Mouse (Mus musculus) CH12.LX (cell line): Measurements from ENCODE around the gene Slc25a20. TPM values are rescaled to one million over a fixed set of nuclear protein-coding genes. Genes with fewer than 3 reads are reported as not detected.

Experiments
- DNase-seq: peaks from one replicate; pipeline ENCODE4 v3.0.0-alpha.2; 2013; ENCODE audit errors: extremely low read depth
- H3K27ac ChIP-seq: 2 replicates; pipeline ENCODE4 v1.5.1; 2012; ENCODE audit warnings: low read depth, mild to moderate bottlenecking, control low read depth, moderate library complexity; ENCODE audit not compliant: insufficient read depth
- H3K27me3 ChIP-seq: replicated peaks from 2 replicates; pipeline ENCODE3; 2012; ENCODE audit warnings: inconsistent platforms
- H3K36me3 ChIP-seq, 2 experiments: replicated peaks in 1 of 2; 2 replicates each; pipeline versions ENCODE3 to v1.6.1; 2012; ENCODE audit warnings: inconsistent platforms in 1 of 2, low read length in 1 of 2, mild to moderate bottlenecking in 1 of 2, mixed read lengths in 1 of 2, moderate library complexity in 1 of 2; ENCODE audit not compliant: control insufficient read depth in 1 of 2, insufficient read depth in 1 of 2
- H3K4me1 ChIP-seq, 2 experiments: 2 replicates each; pipeline ENCODE4 v1.6.1; 2012; ENCODE audit warnings: inconsistent platforms in 1 of 2, moderate library complexity in 1 of 2; ENCODE audit not compliant: insufficient read depth in 2 of 2, control insufficient read depth in 1 of 2
- H3K4me2 ChIP-seq: 2 replicates; pipeline ENCODE4 v1.6.1; 2012; ENCODE audit warnings: low read depth, mild to moderate bottlenecking, control low read depth; ENCODE audit not compliant: poor library complexity, insufficient read depth, severe bottlenecking
- H3K4me3 ChIP-seq, 3 experiments: fragments of 150-350 bp in 1 of 3; sonication (generic) in 1 of 3; replicated peaks in 1 of 3; 2 replicates each; pipeline versions ENCODE3 to v1.5.1; 2011 to 2012; ENCODE audit warnings: low read depth in 2 of 3, low read length in 2 of 3, mild to moderate bottlenecking in 2 of 3, moderate library complexity in 2 of 3, control low read depth in 1 of 3, improper control_type of control experiment in 1 of 3, inconsistent platforms in 1 of 3, mixed read lengths in 1 of 3; ENCODE audit not compliant: poor library complexity in 1 of 3
- H3K79me2 ChIP-seq: replicated peaks from 2 replicates; pipeline ENCODE4 v1.6.1; 2012; ENCODE audit warnings: mild to moderate bottlenecking, moderate library complexity; ENCODE audit not compliant: control insufficient read depth, poor library complexity, insufficient read depth, severe bottlenecking; ENCODE audit errors: extremely low read depth
- H3K9ac ChIP-seq: 2 replicates; pipeline ENCODE4 v1.6.1; 2012; ENCODE audit warnings: low read depth, mild to moderate bottlenecking, control low read depth, moderate library complexity; ENCODE audit not compliant: insufficient read depth
- H3K9me3 ChIP-seq: replicated peaks from 2 replicates; pipeline ENCODE3; 2012; ENCODE audit warnings: low read length, inconsistent platforms, mixed read lengths
- BHLHE40 ChIP-seq: IDR thresholded peaks from 2 replicates; pipeline ENCODE4 v1.6.1; 2011; ENCODE audit warnings: mild to moderate bottlenecking, low read depth, low read length, improper control_type of control experiment
- E2F4 ChIP-seq: IDR thresholded peaks from 2 replicates; pipeline ENCODE4 v1.6.1; 2011; ENCODE audit warnings: low read depth, low read length, improper control_type of control experiment; ENCODE audit not compliant: insufficient replicate concordance
- ELF1 ChIP-seq: IDR thresholded peaks from 2 replicates; pipeline ENCODE4 v1.6.1; 2014; ENCODE audit warnings: low read depth, mild to moderate bottlenecking, inconsistent platforms, low read length, improper control_type of control experiment
- GABPA ChIP-seq: IDR thresholded peaks from 2 replicates; pipeline ENCODE4 v1.6.1; 2012; ENCODE audit warnings: low read depth, low read length, improper control_type of control experiment, inconsistent platforms; ENCODE audit not compliant: insufficient replicate concordance
- JUN ChIP-seq: IDR thresholded peaks from 2 replicates; pipeline ENCODE4 v1.6.1; 2011; ENCODE audit warnings: low read depth, mild to moderate bottlenecking, low read length, improper control_type of control experiment, moderate library complexity; ENCODE audit not compliant: insufficient read depth
- MAZ ChIP-seq: IDR thresholded peaks from 2 replicates; pipeline ENCODE4 v1.6.1; 2012; ENCODE audit warnings: low read depth, mild to moderate bottlenecking, inconsistent platforms, low read length, improper control_type of control experiment, moderate library complexity
- MEF2A ChIP-seq: IDR thresholded peaks from 2 replicates; pipeline ENCODE4 v1.6.1; 2014; ENCODE audit warnings: low read depth, mild to moderate bottlenecking, inconsistent platforms, low read length, improper control_type of control experiment, borderline replicate concordance
- MYC ChIP-seq: IDR thresholded peaks from 2 replicates; pipeline ENCODE4 v1.6.1; 2011; ENCODE audit warnings: low read depth, mild to moderate bottlenecking, improper control_type of control experiment, low read length
- POLR2A ChIP-seq: IDR thresholded peaks from 2 replicates; pipeline ENCODE4 v1.6.1; 2011; ENCODE audit warnings: low read depth, mild to moderate bottlenecking, improper control_type of control experiment, low read length
- POLR2AphosphoS2 ChIP-seq: IDR thresholded peaks from 2 replicates; pipeline ENCODE4 v1.6.1; 2011; ENCODE audit warnings: low read depth, low read length, improper control_type of control experiment
- RAD21 ChIP-seq: IDR thresholded peaks from 2 replicates; pipeline ENCODE4 v1.6.1; 2011; ENCODE audit warnings: low read depth, mild to moderate bottlenecking, low read length, improper control_type of control experiment, moderate library complexity
- SIN3A ChIP-seq: IDR thresholded peaks from 2 replicates; pipeline ENCODE4 v1.6.1; 2012; ENCODE audit warnings: low read length, improper control_type of control experiment, inconsistent platforms
- SMC3 ChIP-seq: IDR thresholded peaks from 2 replicates; pipeline ENCODE4 v1.6.1; 2011; ENCODE audit warnings: low read depth, low read length, improper control_type of control experiment
- TBP ChIP-seq: conservative IDR thresholded peaks from 2 replicates; pipeline ENCODE4 v1.6.1; 2011; ENCODE audit warnings: low read depth, low read length, improper control_type of control experiment
- UBTF ChIP-seq: IDR thresholded peaks from 2 replicates; pipeline ENCODE4 v1.6.1; 2012; ENCODE audit warnings: low read depth, mild to moderate bottlenecking, inconsistent platforms, low read length, improper control_type of control experiment, moderate library complexity
- USF1 ChIP-seq: IDR thresholded peaks from 2 replicates; pipeline ENCODE4 v1.6.1; 2014; ENCODE audit warnings: low read depth, mild to moderate bottlenecking, inconsistent platforms, low read length, improper control_type of control experiment
- USF2 ChIP-seq: conservative IDR thresholded peaks from 2 replicates; pipeline ENCODE4 v1.6.1; 2011; ENCODE audit warnings: low read depth, low read length, improper control_type of control experiment
- ZC3H11A ChIP-seq: IDR thresholded peaks from 2 replicates; pipeline ENCODE4 v1.6.1; 2012; ENCODE audit warnings: low read depth, mild to moderate bottlenecking, inconsistent platforms, low read length, improper control_type of control experiment
- ZKSCAN1 ChIP-seq: IDR thresholded peaks from 2 replicates; pipeline ENCODE4 v1.6.1; 2012; ENCODE audit warnings: low read depth, inconsistent platforms, low read length, improper control_type of control experiment, borderline replicate concordance
- ZNF384 ChIP-seq: IDR thresholded peaks from 2 replicates; pipeline ENCODE4 v1.6.1; 2012; ENCODE audit warnings: low read depth, low read length, improper control_type of control experiment, inconsistent platforms
- dilution Hi-C: fragments of 300-500 bp; cut with MboI; formaldehyde crosslinking; loops from 2 replicates; pipeline ENCODE4 v1.14.3; 2020; ENCODE audit warnings: low sequenced_read_pairs; ENCODE audit not compliant: extremely low pct_unique_long_range_greater_than_20kb, extremely low pct_ligation_motif_present
- in situ Hi-C: fragments of 300-500 bp; cut with MboI; formaldehyde crosslinking; loops from 3 replicates; pipeline ENCODE4 v1.14.3; 2019; ENCODE audit warnings: low sequenced_read_pairs, low pct_ligation_motif_present, low pct_unique_long_range_greater_than_20kb, mixed read lengths
- polyA plus RNA-seq: library from polyadenylated mRNA; unstranded; fragments of >175 nt; gene quantifications from 2 replicates; pipeline ENCODE4 v1.2.1, GENCODE M21; 2012; ENCODE audit warnings: low read depth; ENCODE audit not compliant: insufficient read length
- total RNA-seq, 2 experiments: library from RNA; depleted of rRNA; stranded (reverse); fragments of 300-350 nt in 1 of 2; fragments of >200 nt in 1 of 2; gene quantifications; 2 replicates each; pipeline ENCODE4 v1.2.3; 2012 to 2014

Slc25a20 gene
- total and polyA plus RNA-seq, 3 experiments: 15.9 to 18.9 (median 16.7) TPM

DNA sequence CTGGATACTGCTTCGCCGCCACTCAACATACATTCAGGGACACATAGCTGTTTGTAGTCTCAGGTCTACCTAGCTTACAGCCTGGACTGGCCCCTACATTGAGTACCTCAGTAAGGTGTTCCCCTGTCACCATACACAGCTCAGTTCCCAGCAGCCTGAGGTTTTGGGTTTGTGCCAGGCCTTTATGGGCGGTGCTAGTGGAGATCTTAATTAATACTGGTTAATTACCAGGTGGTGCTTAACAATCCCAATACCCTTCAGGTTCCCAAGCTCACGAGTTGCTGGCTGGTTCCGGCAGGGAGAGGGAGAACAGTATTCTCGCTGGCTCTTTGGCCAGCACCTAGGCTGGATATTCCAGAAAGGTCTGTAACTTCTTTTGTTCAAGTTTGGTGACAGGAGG lies 29.0 kb downstream of the Slc25a20 start:
- no peak for TF ChIP-seq GABPA
- TF ChIP-seq ZC3H11A: no peak
- no peak for TF ChIP-seq E2F4
- no peak for TF ChIP-seq MEF2A
- no peak for TF ChIP-seq TBP
- TF ChIP-seq POLR2A: no peak
- no peak for TF ChIP-seq RAD21
- no peak for TF ChIP-seq BHLHE40
- no peak for TF ChIP-seq SMC3
- no peak for TF ChIP-seq USF1
- no peak for TF ChIP-seq ELF1
- TF ChIP-seq ZKSCAN1: no peak
- TF ChIP-seq MYC: no peak
- TF ChIP-seq JUN: no peak
- TF ChIP-seq POLR2AphosphoS2: no peak
- TF ChIP-seq ZNF384: no peak
- TF ChIP-seq USF2: no peak
- TF ChIP-seq MAZ: no peak
- no peak for TF ChIP-seq SIN3A
- Histone ChIP-seq H3K4me2 (no peak overlapping the region), H3K27me3 (no peaks in the 10 kb centered on the region), H3K4me3 (no peak overlapping the region), H3K9ac (no peak overlapping the region), H3K79me2 (peaks cover 22% of the 10 kb centered on the region), H3K9me3 (no peaks in the 10 kb centered on the region), H3K4me1 (peaks cover 0 to 37% of the 10 kb centered on the region in 2 experiments; a peak in 2 of 4 replicates), H3K36me3 (peaks cover 0 to 5% of the 10 kb centered on the region in 2 experiments), H3K27ac (no peak overlapping the region)
- DNase-seq: no peak
- in situ Hi-C loops (no loop called here), dilution Hi-C loops (no loop called here)

DNA sequence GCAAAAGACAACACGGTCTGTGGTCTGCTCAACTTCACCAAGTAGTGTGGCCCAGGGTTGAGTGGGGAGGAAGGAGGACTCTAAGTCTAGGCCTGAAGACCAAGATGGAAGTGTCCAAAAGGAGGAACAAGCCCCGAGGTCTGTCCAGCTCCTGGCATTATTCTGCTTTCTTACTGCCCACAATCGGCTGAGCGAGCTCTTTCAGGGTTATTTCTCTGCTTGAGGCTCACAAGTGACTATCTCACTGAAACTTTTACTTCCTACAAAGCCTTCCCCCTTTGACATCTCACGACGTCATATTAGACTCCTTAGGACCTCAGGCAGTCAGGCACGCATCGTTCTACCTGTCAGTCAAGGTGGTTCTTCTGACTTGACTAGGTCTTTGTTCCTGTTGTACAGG lies 29.5 kb downstream of the Slc25a20 start:
- no peak for TF ChIP-seq RAD21
- no peak for TF ChIP-seq UBTF
- DNase-seq: no peak
- Histone ChIP-seq H3K36me3 (peaks cover 0 to 6% of the 10 kb centered on the region in 2 experiments), H3K4me3 (peak overlapping the region; percentile 33 to 90 (median 79)), H3K27me3 (no peaks in the 10 kb centered on the region), H3K79me2 (peaks cover 25% of the 10 kb centered on the region), H3K9me3 (no peaks in the 10 kb centered on the region), H3K27ac (no peak overlapping the region), H3K4me1 (peaks cover 0 to 37% of the 10 kb centered on the region in 2 experiments; a peak in 2 of 4 replicates), H3K9ac (peak overlapping the region; percentile 58), H3K4me2 (peak overlapping the region; percentile 62)
- dilution Hi-C loops: no loop called here
- in situ Hi-C loops: no loop called here
